Mouse (Mus musculus) gastrocnemius, postnatal 25 days (tissue): ENCODE data around the gene Net1. TPM values are rescaled to one million over a fixed set of nuclear protein-coding genes. Genes with fewer than 3 reads are reported as not detected.

Experiments
- DNase-seq: peaks from one replicate; pipeline ENCODE4 v3.0.0; 2022
- microRNA-seq, 2 experiments: library from miRNA; unstranded; fragments of <30 nt; microRNA quantifications; one replicate each; pipeline ENCODE4 v1.2.0; 2021; ENCODE audit warnings: borderline replicate concordance in 2 of 2
- total RNA-seq, 2 experiments: library from RNA; stranded (reverse); gene quantifications; 1 replicate in 1 of 2; 2 replicates in 1 of 2; pipeline ENCODE4 v1.2.3; 2021

The Net1 gene
- total RNA-seq, 2 experiments from 2014 or later = 38.7 to 43.5 TPM

DNA sequence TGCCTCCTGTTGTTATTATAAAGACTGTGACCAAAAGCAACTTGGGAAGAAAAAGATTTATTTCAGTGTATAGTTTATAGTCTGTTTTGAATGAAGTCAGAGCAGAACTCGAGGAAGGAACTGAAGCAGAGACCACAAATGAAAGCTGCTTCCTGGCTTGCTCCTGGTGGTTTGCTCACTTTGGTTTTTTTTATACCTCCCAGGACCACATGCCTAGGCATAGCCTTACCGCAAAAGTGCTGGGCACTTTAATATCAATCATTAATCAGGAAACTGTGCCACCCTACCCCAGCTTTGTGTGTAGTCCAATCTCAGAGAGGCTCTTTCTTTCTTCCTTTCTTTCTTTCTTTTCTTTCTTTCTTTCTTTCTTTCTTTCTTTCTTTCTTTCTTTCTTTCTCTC lies 85.6 kb downstream of the Net1 start:
- DNase-seq = no peak

Small RNA genes lying within 50 kb of the gene (microRNA-seq; reads per million reads assigned to microRNA genes)
- gene Gm22460 = 0 reads per million in 2 experiments

Other genes starting within 250 kb of the Net1 start
- not detected for gene Calml3, start 113.9 kb downstream of the Net1 start, total RNA-seq
- gene Calm4, start 80.5 kb downstream of the Net1 start, total RNA-seq = not detected
- gene Calm5, start 64.0 kb downstream of the Net1 start, total RNA-seq = not detected
- gene Tubal3, start 54 bp upstream of the Net1 start, total RNA-seq = not detected
- not detected for gene Ucn3, start 27.1 kb upstream of the Net1 start, total RNA-seq
- 1 to 10 TPM; 1.6 to 1.7 TPM for gene Akr1c14, start 130.8 kb upstream of the Net1 start, total RNA-seq
- 1 to 10 TPM in 1 of 2 experiments, not detected in 1; 1.3 TPM for gene Akr1c18, start 232.4 kb upstream of the Net1 start, total RNA-seq